20 mouse cellular contexts compared by ENCODE assay signal in the genomic region with DNA sequence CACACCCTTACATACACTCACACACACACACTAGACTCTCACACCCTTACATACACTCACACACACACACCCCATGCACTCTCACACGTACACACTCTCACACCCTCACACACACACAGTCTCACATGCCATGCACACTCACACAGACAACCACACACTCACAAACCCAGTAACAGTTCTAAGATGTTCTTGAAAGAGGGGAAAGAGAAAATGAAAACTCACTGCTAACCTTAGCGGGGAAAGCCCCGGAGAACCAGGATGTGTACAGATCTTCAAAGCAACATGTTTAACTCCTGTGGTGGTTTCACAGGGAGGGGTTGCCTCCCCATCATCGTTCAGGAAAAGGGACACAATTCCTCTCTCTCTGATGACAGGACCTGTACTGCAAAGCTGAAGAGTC.
DNase-seq lines count a peak whose midpoint lies in the region; ATAC-seq and TF ChIP-seq lines count a peak whose summit lies in the region.
"Had no signal": no experiment of that assay in that cellular context is flagged by ENCODE, and none has a peak within 500 bp of the region (broad histone marks: within the 10 kb centered on the region; RNA-seq: fewer than 3 reads in every experiment).

No protein-coding gene starts in this region.

- no peak for TF ChIP-seq CTCF in liver, postnatal 0 days (IDR thresholded peaks at IDR 0.05; ENCODE audit: low read depth)

- no peaks in the 10 kb centered on the region for H3K4me1 ChIP-seq in midbrain, embryonic 11.5 days (ENCODE audit: control insufficient read depth, insufficient read depth, low read length)
- no peaks in the 10 kb centered on the region for H3K4me1 ChIP-seq in midbrain, embryonic 14.5 days (ENCODE audit: control insufficient read depth, insufficient read depth, low read length)
- peaks cover 18% of the 10 kb centered on the region for H3K4me1 ChIP-seq in liver, postnatal 0 days (ENCODE audit: insufficient read depth)
- H3K4me1 ChIP-seq: heart, embryonic 15.5 days; intestine, embryonic 15.5 days; midbrain, embryonic 10.5 days had no signal

- H3K27ac ChIP-seq in midbrain, embryonic 11.5 days (ENCODE audit: low read depth, low read length) = no peak overlapping the region
- no peak overlapping the region for H3K27ac ChIP-seq in midbrain, embryonic 14.5 days (replicated peaks; ENCODE audit: low read depth, low read length)
- H3K27ac ChIP-seq in liver, postnatal 0 days (ENCODE audit: low read depth) = no peak overlapping the region
- H3K27ac ChIP-seq: heart, embryonic 15.5 days; intestine, embryonic 15.5 days; macrophage; midbrain, embryonic 10.5 days had no signal

- 86% methylated on average over 4 of the region's 4 CpGs for WGBS in midbrain, embryonic 11.5 days
- 85% methylated on average over 4 of the region's 4 CpGs for WGBS in midbrain, embryonic 14.5 days
- 77% methylated on average over 4 of the region's 4 CpGs for WGBS in liver, postnatal 0 days (ENCODE audit: insufficient replicate concordance)

- ATAC-seq in midbrain, embryonic 11.5 days (ENCODE audit: low FRiP score) = no peak
- no peak for ATAC-seq in midbrain, embryonic 14.5 days (ENCODE audit: low FRiP score, low TSS enrichment)
- no peak for ATAC-seq in liver, postnatal 0 days
- ATAC-seq: forebrain, embryonic 14.5 days; intestine, embryonic 15.5 days had no signal

- no peak overlapping the region for H3K9ac ChIP-seq in midbrain, embryonic 11.5 days (ENCODE audit: low read length)
- H3K9ac ChIP-seq in midbrain, embryonic 14.5 days (replicated peaks; ENCODE audit: low read length) = no peak overlapping the region
- no peak overlapping the region for H3K9ac ChIP-seq in liver, postnatal 0 days (replicated peaks)
- H3K9ac ChIP-seq: heart, embryonic 15.5 days; intestine, embryonic 15.5 days; lung, embryonic 14.5 days had no signal

- no peak overlapping the region for H3K4me3 ChIP-seq in midbrain, embryonic 11.5 days (ENCODE audit: low read depth, low read length)
- H3K4me3 ChIP-seq in midbrain, embryonic 14.5 days (replicated peaks; ENCODE audit: low read depth, low read length) = no peak overlapping the region
- H3K4me3 ChIP-seq in liver, postnatal 0 days (ENCODE audit: low read depth, low read length) = no peak overlapping the region
- H3K4me3 ChIP-seq: heart, embryonic 15.5 days; intestine, embryonic 15.5 days; midbrain, embryonic 10.5 days had no signal

- H3K27me3 ChIP-seq in midbrain, embryonic 11.5 days (ENCODE audit: control insufficient read depth, insufficient read depth, low read length) = no peaks in the 10 kb centered on the region
- no peaks in the 10 kb centered on the region for H3K27me3 ChIP-seq in midbrain, embryonic 14.5 days (ENCODE audit: control insufficient read depth, insufficient read depth, low read length)
- H3K27me3 ChIP-seq in liver, postnatal 0 days (ENCODE audit: insufficient read depth, low read length) = no peaks in the 10 kb centered on the region
- H3K27me3 ChIP-seq: heart, embryonic 15.5 days; intestine, embryonic 15.5 days had no signal

- peak; percentile 44 for DNase-seq in midbrain, embryonic 11.5 days (ENCODE audit: low spot score, missing footprints)
- no peak for DNase-seq in midbrain, embryonic 14.5 days
- peak; percentile 87 for DNase-seq in CD4-positive helper T cell, adult 2 months (ENCODE audit: low read depth, low spot score)
- peak; percentile 76 for DNase-seq in T-cell, adult 2 months (ENCODE audit: low spot score)
- DNase-seq in thymus, postnatal 0 days (ENCODE audit: low spot score) = peak; percentile 26
- DNase-seq in adrenal gland, postnatal 10 days = no peak
- no peak for DNase-seq in liver, postnatal 0 days
- no peak for DNase-seq in lung, postnatal 36 days
- DNase-seq: adrenal gland, adult 8-10 months; cerebellum, adult 9-10 months; gastrocnemius, postnatal 25 days; kidney, adult 9 months; lung, embryonic 14.5 days; right cerebral cortex, postnatal 14 days had no signal

- H3K9me3 ChIP-seq in midbrain, embryonic 11.5 days (ENCODE audit: control insufficient read depth, low read length) = no peaks in the 10 kb centered on the region
- H3K9me3 ChIP-seq in midbrain, embryonic 14.5 days (ENCODE audit: control insufficient read depth, low read length) = no peaks in the 10 kb centered on the region
- H3K9me3 ChIP-seq in liver, postnatal 0 days (ENCODE audit: low read length) = no peaks in the 10 kb centered on the region
- H3K9me3 ChIP-seq: heart, embryonic 15.5 days; intestine, embryonic 15.5 days; midbrain, embryonic 10.5 days had no signal

- TF ChIP-seq EP300 in liver, postnatal 0 days (IDR thresholded peaks at IDR 0.05; ENCODE audit: low read depth) = no peak

- H3K36me3 ChIP-seq in midbrain, embryonic 11.5 days (ENCODE audit: control insufficient read depth, insufficient read depth, low read length) = no peaks in the 10 kb centered on the region
- H3K36me3 ChIP-seq in midbrain, embryonic 14.5 days (ENCODE audit: control insufficient read depth, insufficient read depth, low read length) = no peaks in the 10 kb centered on the region
- no peaks in the 10 kb centered on the region for H3K36me3 ChIP-seq in liver, postnatal 0 days (replicated peaks; ENCODE audit: insufficient read depth, low read length)
- H3K36me3 ChIP-seq: heart, embryonic 15.5 days; intestine, embryonic 15.5 days; midbrain, embryonic 10.5 days had no signal

- no peak overlapping the region for H3K4me2 ChIP-seq in midbrain, embryonic 11.5 days
- no peak overlapping the region for H3K4me2 ChIP-seq in midbrain, embryonic 14.5 days (ENCODE audit: low read length)
- H3K4me2 ChIP-seq in liver, postnatal 0 days (ENCODE audit: low read depth, low read length) = no peak overlapping the region
- H3K4me2 ChIP-seq: heart, embryonic 15.5 days; intestine, embryonic 15.5 days; liver, embryonic 11.5 days; lung, embryonic 14.5 days had no signal

Comparison
In these comparisons a context has a peak if more than half of its experiments do, and no peak if none do; other contexts are left out.
1. DNase-seq: peak in midbrain, embryonic 11.5 days (single experiment), CD4-positive helper T cell, adult 2 months (single experiment), T-cell, adult 2 months (single experiment) and thymus, postnatal 0 days (single experiment); none in midbrain, embryonic 14.5 days (single experiment), adrenal gland, postnatal 10 days (single experiment), liver, postnatal 0 days (single experiment) and lung, postnatal 36 days (single experiment).